Mouse (Mus musculus): ENCODE data around the gene Dnajc8. TPM values are rescaled to one million over a fixed set of nuclear protein-coding genes. Genes with fewer than 3 reads are reported as not detected.
"Not testable (repeated sequence)": the region's sequence is repeated elsewhere in the genome, so short reads cannot be mapped to it uniquely, and the experiment has no call there.

The Dnajc8 gene
- polyA plus RNA-seq, 1 experiment from 2014 or later = 177 TPM

DNA sequence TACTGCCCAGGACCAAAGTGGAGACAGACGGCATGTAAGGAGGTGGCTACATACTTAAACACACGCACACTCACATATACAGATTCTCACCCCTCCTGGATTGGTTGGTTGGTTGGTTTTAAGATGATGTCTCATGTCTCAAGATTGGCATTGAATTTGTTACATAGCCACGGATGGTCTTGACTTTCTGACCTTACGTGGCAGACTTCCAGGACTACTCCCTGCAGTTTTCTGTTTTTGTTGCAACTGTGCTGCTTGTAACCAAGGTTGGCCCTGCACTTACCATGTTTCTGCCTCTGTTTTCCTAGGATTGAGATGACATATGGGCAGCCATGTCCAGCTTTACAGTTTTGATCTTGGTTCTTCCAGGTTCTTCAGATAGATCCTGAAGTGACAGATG is 6.1 kb downstream of the Dnajc8 start:
- Histone ChIP-seq H3K9ac (no peak overlapping the region), H3K27ac (no peak overlapping the region), H3K4me1 (peaks cover 11% of the 10 kb centered on the region), H3K36me3 (peaks cover 70% of the 10 kb centered on the region), H3K9me3 (no peaks in the 10 kb centered on the region), H3K4me2 (no peak overlapping the region), H3K4me3 (no peak overlapping the region), H3K27me3 (no peaks in the 10 kb centered on the region)
- WGBS = 86% methylated on average over 4 of the region's 4 CpGs
- ATAC-seq (ENCODE audit: insufficient number of reproducible peaks, insufficient read depth, low FRiP score, low TSS enrichment, low read depth) = no peak

GRCm38 (mm10) chr4:132542724-132543123 is 7.4 kb downstream of the Dnajc8 start:
- WGBS = 50% methylated on average over 1 of the region's 1 CpGs
- Histone ChIP-seq H3K9me3 (no peaks in the 10 kb centered on the region), H3K36me3 (peaks cover 84% of the 10 kb centered on the region)

GRCm38 (mm10) chr4:132545851-132546250 is 10.5 kb downstream of the Dnajc8 start:
- H3K27ac ChIP-seq = no peak overlapping the region
- no peak for ATAC-seq (ENCODE audit: insufficient number of reproducible peaks, insufficient read depth, low FRiP score, low TSS enrichment, low read depth)
- 38% methylated on average over 8 of the region's 8 CpGs for WGBS
- H3K9ac ChIP-seq = no peak overlapping the region
- no peaks in the 10 kb centered on the region for H3K4me1 ChIP-seq
- peaks cover 89% of the 10 kb centered on the region for H3K36me3 ChIP-seq
- no peak overlapping the region for H3K4me2 ChIP-seq
- no peaks in the 10 kb centered on the region for H3K27me3 ChIP-seq
- H3K4me3 ChIP-seq = no peak overlapping the region
- H3K9me3 ChIP-seq = no peaks in the 10 kb centered on the region

More at GRCm38 (mm10) chr4:132542724-132543123, 7.4 kb downstream of the Dnajc8 start:
- Histone ChIP-seq H3K4me1 (no peaks in the 10 kb centered on the region), H3K4me2 (no peak overlapping the region), H3K27ac (no peak overlapping the region), H3K9ac (no peak overlapping the region), H3K27me3 (no peaks in the 10 kb centered on the region), H3K4me3 (no peak overlapping the region)
- no peak for ATAC-seq (ENCODE audit: insufficient number of reproducible peaks, insufficient read depth, low FRiP score, low TSS enrichment, low read depth)

DNA sequence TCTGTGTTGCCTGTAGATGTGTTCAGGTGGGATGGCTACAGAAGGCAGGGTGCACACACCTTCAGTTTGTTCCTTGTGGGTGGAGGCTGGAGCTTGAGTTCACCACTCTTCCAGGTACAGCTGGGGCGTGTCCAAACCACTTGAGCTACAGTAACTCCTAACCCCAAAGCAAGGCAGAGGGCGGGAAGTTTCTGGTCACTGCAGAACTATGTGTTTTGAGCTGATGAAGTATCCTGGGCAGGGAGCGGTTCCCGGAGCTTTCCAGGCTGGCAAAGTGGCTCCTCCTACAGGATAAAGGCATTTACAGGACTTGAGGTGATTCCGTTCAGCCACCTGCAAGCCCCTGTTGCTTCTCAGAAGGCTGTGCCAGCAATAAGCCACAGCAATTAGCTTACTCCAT is 18.9 kb downstream of the Dnajc8 start:
- ATAC-seq (ENCODE audit: insufficient number of reproducible peaks, insufficient read depth, low FRiP score, low TSS enrichment, low read depth) = no peak
- 76% methylated on average over 5 of the region's 5 CpGs for WGBS
- Histone ChIP-seq H3K27ac (no peak overlapping the region), H3K36me3 (peaks cover 52% of the 10 kb centered on the region), H3K4me3 (no peak overlapping the region), H3K9me3 (no peaks in the 10 kb centered on the region), H3K9ac (no peak overlapping the region), H3K4me2 (no peak overlapping the region), H3K4me1 (no peaks in the 10 kb centered on the region), H3K27me3 (no peaks in the 10 kb centered on the region)

GRCm38 (mm10) chr4:132554653-132555052 is 19.3 kb downstream of the Dnajc8 start:
- Histone ChIP-seq H3K27me3 (no peaks in the 10 kb centered on the region), H3K36me3 (peaks cover 47% of the 10 kb centered on the region), H3K9me3 (no peaks in the 10 kb centered on the region), H3K4me2 (no peak overlapping the region), H3K4me3 (no peak overlapping the region), H3K4me1 (no peaks in the 10 kb centered on the region), H3K9ac (no peak overlapping the region), H3K27ac (no peak overlapping the region)
- no peak for ATAC-seq (ENCODE audit: insufficient number of reproducible peaks, insufficient read depth, low FRiP score, low TSS enrichment, low read depth)
- 85% methylated on average over 8 of the region's 8 CpGs for WGBS

DNA sequence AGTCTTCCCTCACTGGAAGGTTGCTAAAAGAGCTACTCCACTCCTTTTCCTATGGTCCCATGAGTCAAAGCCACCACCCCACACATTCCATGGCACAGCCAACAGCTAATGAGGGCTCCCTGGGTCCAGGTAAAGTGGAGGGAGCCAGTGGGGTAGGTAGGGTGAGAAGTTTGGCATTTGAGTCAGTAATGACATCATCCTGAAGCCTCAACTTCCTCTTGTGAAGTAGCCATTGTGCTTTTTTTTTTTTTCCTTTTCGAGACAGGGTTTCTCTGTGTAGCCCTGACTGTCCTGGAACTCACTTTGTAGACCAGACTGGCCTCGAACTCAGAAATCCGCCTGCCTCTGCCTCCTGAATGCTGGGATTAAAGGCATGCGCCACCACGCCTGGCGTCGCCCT is 20.2 kb downstream of the Dnajc8 start:
- H3K4me1 ChIP-seq; ATAC-seq (ENCODE audit: insufficient number of reproducible peaks, insufficient read depth, low FRiP score, low TSS enrichment, low read depth); H3K9me3 ChIP-seq; H3K27ac ChIP-seq; H3K27me3 ChIP-seq; H3K4me3 ChIP-seq; H3K9ac ChIP-seq; H3K4me2 ChIP-seq: not testable (repeated sequence)
- 87% methylated on average over 7 of the region's 7 CpGs for WGBS
- peaks cover 39% of the 10 kb centered on the region for H3K36me3 ChIP-seq

DNA sequence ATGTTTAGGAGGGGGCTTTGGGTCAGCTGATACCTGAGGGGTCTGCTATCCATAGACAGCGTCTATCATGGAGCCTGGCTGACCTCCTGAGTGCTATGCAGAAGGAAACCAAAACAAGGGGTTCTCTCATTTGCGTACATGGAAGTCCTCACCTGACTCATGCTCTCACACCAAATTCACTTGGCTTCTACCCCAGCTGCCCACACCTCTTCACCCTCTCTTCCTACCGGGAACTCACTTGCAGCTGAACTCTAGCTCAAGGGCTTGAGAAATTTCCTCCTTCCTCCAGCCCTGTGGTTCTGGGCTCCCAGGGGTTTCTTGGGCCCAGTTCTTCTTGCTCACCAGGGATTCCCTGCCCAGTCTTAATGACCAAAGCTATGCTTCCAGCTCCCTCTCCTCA is 27.9 kb downstream of the Dnajc8 start:
- H3K27ac ChIP-seq = no peak overlapping the region
- no peaks in the 10 kb centered on the region for H3K4me1 ChIP-seq
- no peak for ATAC-seq (ENCODE audit: insufficient number of reproducible peaks, insufficient read depth, low FRiP score, low TSS enrichment, low read depth)
- H3K9me3 ChIP-seq = no peaks in the 10 kb centered on the region
- no peak overlapping the region for H3K9ac ChIP-seq
- H3K27me3 ChIP-seq = no peaks in the 10 kb centered on the region
- H3K36me3 ChIP-seq = no peaks in the 10 kb centered on the region
- 74% methylated on average over 3 of the region's 3 CpGs for WGBS
- H3K4me3 ChIP-seq = no peak overlapping the region
- no peak overlapping the region for H3K4me2 ChIP-seq

DNA sequence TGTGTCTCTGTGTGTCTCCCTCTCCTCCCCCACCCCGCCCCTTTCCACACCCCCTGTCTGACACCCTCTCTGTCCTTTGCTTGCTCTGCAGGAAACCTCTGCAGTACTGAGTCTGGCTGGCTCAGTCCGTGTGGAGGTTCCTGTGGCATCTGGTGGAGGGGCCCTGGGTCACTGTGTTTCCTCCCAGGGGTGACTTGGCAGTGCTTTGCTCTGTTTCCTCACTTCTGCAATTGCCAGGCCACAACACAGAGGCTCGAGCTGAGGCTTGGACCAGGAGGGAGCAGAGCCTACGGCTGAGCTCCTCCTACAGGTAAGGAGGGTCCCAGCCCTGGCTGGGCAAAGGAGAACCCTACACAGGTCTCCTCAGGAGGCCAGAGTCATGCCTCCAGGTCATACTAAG is 28.6 kb downstream of the Dnajc8 start, which contains the start of gene Ptafr:
Ptafr (plus strand) TSS at position 103 of the 400 bp plus-strand sequence.
- Histone ChIP-seq H3K9ac (no peak within 1 kb of the TSS), H3K36me3 (no peaks in the 10 kb centered on the region), H3K4me3 (no peak within 1 kb of the TSS), H3K27me3 (no peaks in the 10 kb centered on the region), H3K9me3 (no peaks in the 10 kb centered on the region), H3K4me2 (no peak within 1 kb of the TSS), H3K27ac (no peak within 1 kb of the TSS), H3K4me1 (no peaks in the 10 kb centered on the region)
- WGBS = 38% methylated on average over 4 of the region's 4 CpGs
- no peak for ATAC-seq (ENCODE audit: insufficient number of reproducible peaks, insufficient read depth, low FRiP score, low TSS enrichment, low read depth)

DNA sequence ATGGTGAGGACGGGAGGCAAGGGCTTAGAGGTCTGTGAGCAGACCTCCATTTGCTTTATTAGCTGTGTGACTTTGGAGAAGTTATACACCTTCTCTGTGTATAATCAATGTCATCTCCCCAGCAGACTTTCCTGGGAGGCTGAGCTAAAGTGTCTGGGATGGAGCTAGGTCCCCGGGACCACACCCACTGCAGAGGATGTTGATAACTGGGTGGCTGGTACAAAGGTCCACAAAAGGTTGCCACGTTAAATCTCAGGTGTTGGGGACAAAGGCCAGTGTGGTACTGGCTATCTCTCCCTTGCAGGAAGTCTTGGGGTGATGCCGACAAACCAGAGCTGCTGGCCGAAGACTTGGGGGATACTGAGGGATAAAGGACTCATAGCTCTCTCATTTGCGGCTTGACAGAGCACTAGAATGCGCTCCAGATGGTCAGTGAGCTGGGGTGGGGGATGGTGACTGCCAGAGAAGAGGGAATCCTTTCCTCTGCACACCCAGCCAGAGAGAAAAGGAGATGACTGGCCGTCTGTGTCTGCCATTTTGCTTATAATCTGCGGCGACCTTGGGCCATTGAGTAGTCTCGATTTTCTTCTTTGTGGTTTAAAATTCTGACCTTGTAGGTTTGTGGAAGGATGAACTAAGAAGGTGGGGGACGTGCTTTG is 29.9 kb downstream of the Dnajc8 start:
- WGBS = 75% methylated on average over 12 of the region's 12 CpGs
- no peak overlapping the region for H3K27ac ChIP-seq
- H3K4me3 ChIP-seq = no peak overlapping the region
- no peaks in the 10 kb centered on the region for H3K27me3 ChIP-seq
- no peak overlapping the region for H3K4me2 ChIP-seq
- H3K36me3 ChIP-seq = no peaks in the 10 kb centered on the region
- no peak for ATAC-seq (ENCODE audit: insufficient number of reproducible peaks, insufficient read depth, low FRiP score, low TSS enrichment, low read depth)
- no peaks in the 10 kb centered on the region for H3K4me1 ChIP-seq
- 0 out of 2 replicates have a peak, but pooled peaks cover 2% of the 10 kb centered on the region for H3K9me3 ChIP-seq
- H3K9ac ChIP-seq = no peak overlapping the region

- H3K4me1 ChIP-seq = no peaks in the 10 kb centered on the region
- H3K4me3 ChIP-seq = no peak overlapping the region
- ATAC-seq (ENCODE audit: insufficient number of reproducible peaks, insufficient read depth, low FRiP score, low TSS enrichment, low read depth) = no peak
- H3K9me3 ChIP-seq = 0 out of 2 replicates have a peak, but pooled peaks cover 2% of the 10 kb centered on the region
- H3K27ac ChIP-seq = no peak overlapping the region
- 65% methylated on average over 9 of the region's 9 CpGs for WGBS
- no peak overlapping the region for H3K4me2 ChIP-seq
- no peak overlapping the region for H3K9ac ChIP-seq
- no peaks in the 10 kb centered on the region for H3K36me3 ChIP-seq
- H3K27me3 ChIP-seq = no peaks in the 10 kb centered on the region
These were observed 32.0 kb downstream of the Dnajc8 start for GRCm38 (mm10) chr4:132567361-132567779.

GRCm38 (mm10) chr4:132569115-132569514 is 33.8 kb downstream of the Dnajc8 start:
- H3K9me3 ChIP-seq = 0 out of 2 replicates have a peak, but pooled peaks cover 2% of the 10 kb centered on the region
- H3K4me2 ChIP-seq = no peak overlapping the region
- ATAC-seq (ENCODE audit: insufficient number of reproducible peaks, insufficient read depth, low FRiP score, low TSS enrichment, low read depth) = no peak
- no peak overlapping the region for H3K4me3 ChIP-seq
- no peak overlapping the region for H3K9ac ChIP-seq
- WGBS = 84% methylated on average over 5 of the region's 5 CpGs
- H3K36me3 ChIP-seq = no peaks in the 10 kb centered on the region
- H3K27ac ChIP-seq = no peak overlapping the region
- H3K27me3 ChIP-seq = no peaks in the 10 kb centered on the region
- no peaks in the 10 kb centered on the region for H3K4me1 ChIP-seq

- no peak for ATAC-seq (ENCODE audit: insufficient number of reproducible peaks, insufficient read depth, low FRiP score, low TSS enrichment, low read depth)
- 0 out of 2 replicates have a peak, but pooled peaks cover 2% of the 10 kb centered on the region for H3K9me3 ChIP-seq
- no peaks in the 10 kb centered on the region for H3K4me1 ChIP-seq
- no peaks in the 10 kb centered on the region for H3K36me3 ChIP-seq
- no peak overlapping the region for H3K4me2 ChIP-seq
- no peak overlapping the region for H3K27ac ChIP-seq
- no peak overlapping the region for H3K9ac ChIP-seq
- 78% methylated on average over 9 of the region's 9 CpGs for WGBS
- no peaks in the 10 kb centered on the region for H3K27me3 ChIP-seq
- H3K4me3 ChIP-seq = no peak overlapping the region
These were observed 35.8 kb downstream of the Dnajc8 start for GRCm38 (mm10) chr4:132571190-132571589.

Data from embryonic facial prominence, embryonic 13.5 days (tissue).